In genomic region chr16:77399846-77400275, GRCm38 (mm10) we compare ENCODE assay signal across 8 mouse cellular contexts.
DNase-seq lines count a peak whose midpoint lies in the region; ATAC-seq and TF ChIP-seq lines count a peak whose summit lies in the region.

No protein-coding gene starts in this region.

- DNase-seq in adrenal gland, adult (ENCODE audit: inconsistent age in 2 of 2, low spot score in 1 of 2), result peak; percentile 10 to 82
- no peak for DNase-seq in adrenal gland, postnatal 25 days
- DNase-seq in lung, postnatal 25 days (ENCODE audit: low spot score), result no peak
- DNase-seq in limb, embryonic 14.5 days (ENCODE audit: low spot score), result no peak
- no peak for DNase-seq in gastrocnemius, postnatal 10 days
- no peak for DNase-seq in spleen, postnatal 4 days (ENCODE audit: low spot score in 2 of 2)

- TF ChIP-seq POLR2A in limb, embryonic 14.5 days (IDR thresholded peaks at IDR 0.05; ENCODE audit: borderline replicate concordance, extremely low read depth, insufficient read depth, insufficient read length), result no peak

- ATAC-seq in lung, embryonic 16.5 days (ENCODE audit: low read depth), result 0 out of 2 replicates have a peak, but pooled peaks have one; percentile 38
- no peak for ATAC-seq in limb, embryonic 14.5 days (ENCODE audit: low FRiP score, low read depth)
- ATAC-seq in stomach, embryonic 16.5 days (ENCODE audit: insufficient read depth, low FRiP score), result no peak

- peak overlapping the region; percentile 46 for H3K4me2 ChIP-seq in lung, embryonic 16.5 days (ENCODE audit: low read depth, low read length)
- peak overlapping the region; percentile 46 for H3K4me2 ChIP-seq in limb, embryonic 14.5 days (replicated peaks; ENCODE audit: low read depth, low read length, severe bottlenecking)
- H3K4me2 ChIP-seq in stomach, embryonic 16.5 days (ENCODE audit: low read depth, low read length), result peak overlapping the region; percentile 49

- H3K27me3 ChIP-seq in lung, embryonic 16.5 days (ENCODE audit: control insufficient read depth, insufficient read depth, low read depth, low read length), result no peaks in the 10 kb centered on the region
- H3K27me3 ChIP-seq in limb, embryonic 14.5 days (ENCODE audit: control insufficient read depth, insufficient read depth, low read length), result no peaks in the 10 kb centered on the region
- no peaks in the 10 kb centered on the region for H3K27me3 ChIP-seq in stomach, embryonic 16.5 days (ENCODE audit: control insufficient read depth, insufficient read depth, low read length)

- peak overlapping the region; percentile 31 for H3K4me3 ChIP-seq in lung, embryonic 16.5 days (ENCODE audit: low read length)
- H3K4me3 ChIP-seq in limb, embryonic 14.5 days (replicated peaks; ENCODE audit: low read length), result peak overlapping the region; percentile 17
- H3K4me3 ChIP-seq in stomach, embryonic 16.5 days (replicated peaks; ENCODE audit: low read length), result peak overlapping the region; percentile 23

- H3K27ac ChIP-seq in lung, embryonic 16.5 days (ENCODE audit: low read length), result no peak overlapping the region
- H3K27ac ChIP-seq in limb, embryonic 14.5 days (replicated peaks; ENCODE audit: low read depth, low read length), result peak overlapping the region; percentile 64
- peak overlapping the region; percentile 48 for H3K27ac ChIP-seq in stomach, embryonic 16.5 days (ENCODE audit: low read length)

- whole genome bisulfite sequencing in lung, embryonic 16.5 days, result 13% methylated on average over 10 of the region's 10 CpGs
- WGBS in limb, embryonic 14.5 days, result 15% methylated on average over 10 of the region's 10 CpGs
- 9% methylated on average over 10 of the region's 10 CpGs for WGBS in stomach, embryonic 16.5 days

- H3K4me1 ChIP-seq in lung, embryonic 16.5 days (replicated peaks; ENCODE audit: control insufficient read depth, insufficient read depth, low read length), result peaks cover 9% of the 10 kb centered on the region
- peaks cover 29% of the 10 kb centered on the region for H3K4me1 ChIP-seq in limb, embryonic 14.5 days (ENCODE audit: control insufficient read depth, insufficient read depth, low read length)
- peaks cover 15% of the 10 kb centered on the region for H3K4me1 ChIP-seq in stomach, embryonic 16.5 days (ENCODE audit: control insufficient read depth, insufficient read depth, low read length)

- H3K9ac ChIP-seq in lung, embryonic 16.5 days (ENCODE audit: low read length), result peak overlapping the region; percentile 46; the same call in 1 of the 2 replicates
- peak overlapping the region; percentile 43 for H3K9ac ChIP-seq in limb, embryonic 14.5 days (ENCODE audit: low read depth, low read length, severe bottlenecking)
- H3K9ac ChIP-seq in stomach, embryonic 16.5 days (ENCODE audit: low read length), result peak overlapping the region; percentile 58

- no peaks in the 10 kb centered on the region for H3K36me3 ChIP-seq in lung, embryonic 16.5 days (ENCODE audit: control insufficient read depth, insufficient read depth, low read length)
- H3K36me3 ChIP-seq in limb, embryonic 14.5 days (ENCODE audit: control insufficient read depth, insufficient read depth, low read length), result no peaks in the 10 kb centered on the region
- H3K36me3 ChIP-seq in stomach, embryonic 16.5 days (ENCODE audit: control insufficient read depth, insufficient read depth, low read length), result no peaks in the 10 kb centered on the region

- no peaks in the 10 kb centered on the region for H3K9me3 ChIP-seq in lung, embryonic 16.5 days (ENCODE audit: control insufficient read depth, low read length)
- H3K9me3 ChIP-seq in limb, embryonic 14.5 days (ENCODE audit: control insufficient read depth, low read length), result no peaks in the 10 kb centered on the region
- H3K9me3 ChIP-seq in stomach, embryonic 16.5 days (replicated peaks; ENCODE audit: control insufficient read depth, low read length), result no peaks in the 10 kb centered on the region

Comparison
In these comparisons a context has a peak if more than half of its experiments do, and no peak if none do; other contexts are left out.
1. DNase-seq: peak in adrenal gland, adult (2 of 2); none in adrenal gland, postnatal 25 days (single experiment), lung, postnatal 25 days (single experiment), limb, embryonic 14.5 days (single experiment), gastrocnemius, postnatal 10 days (single experiment) and spleen, postnatal 4 days (0 of 2).
2. Peak in every context shown above with its lines, with median percentiles within 50 percentile points of each other: H3K4me2 ChIP-seq, H3K4me3 ChIP-seq and H3K9ac ChIP-seq.